Mouse (Mus musculus): ENCODE measurements around the gene Adat1.
"Not testable (repeated sequence)": the region's sequence is repeated elsewhere in the genome, so short reads cannot be mapped to it uniquely, and the experiment has no call there.

The Adat1 gene

DNA sequence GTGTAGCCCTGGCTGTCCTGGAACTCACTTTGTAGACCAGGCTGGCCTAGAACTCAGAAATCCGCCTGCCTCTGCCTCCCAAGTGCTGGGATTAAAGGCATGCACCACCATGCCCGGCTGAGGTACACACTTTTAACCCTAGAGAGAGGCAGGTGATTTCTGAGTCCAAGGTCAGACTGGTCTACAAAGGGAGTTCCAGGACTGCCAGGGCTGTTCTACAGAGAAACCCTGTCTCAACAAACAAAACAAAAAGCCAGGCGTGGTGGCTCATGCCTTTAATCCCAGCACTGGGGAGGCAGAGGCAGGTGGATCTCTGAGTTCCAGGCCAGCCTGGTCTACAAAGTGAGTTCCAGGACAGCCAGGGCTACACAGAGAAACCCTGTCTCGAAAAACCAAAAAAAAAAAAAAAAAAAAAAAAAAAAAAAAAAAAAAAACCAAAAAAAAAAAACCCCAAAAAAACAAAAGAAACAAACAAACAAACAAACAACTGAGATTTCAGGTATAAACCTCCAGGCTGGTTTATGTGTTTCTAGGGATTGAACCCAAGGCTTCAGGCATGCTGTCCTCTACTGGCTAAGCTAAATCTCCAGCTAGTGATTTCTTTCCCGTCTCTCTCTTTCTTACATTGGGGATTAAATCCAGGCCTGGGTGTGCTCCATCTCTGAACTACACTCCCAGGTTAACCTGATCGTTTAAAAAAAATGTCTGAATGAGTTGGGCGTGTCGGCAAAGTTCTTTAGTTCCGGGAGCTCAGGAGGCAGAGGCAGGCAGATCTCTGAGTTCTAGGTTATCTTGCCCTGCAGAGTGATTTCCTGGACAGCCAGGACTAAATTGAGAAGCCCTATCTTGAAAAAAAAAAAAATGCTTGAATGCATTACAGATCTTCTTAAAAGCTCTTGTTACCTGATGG lies 53.8 kb downstream of the Adat1 start:
- DNase-seq (ENCODE audit: low spot score), result not testable (repeated sequence)

DNA sequence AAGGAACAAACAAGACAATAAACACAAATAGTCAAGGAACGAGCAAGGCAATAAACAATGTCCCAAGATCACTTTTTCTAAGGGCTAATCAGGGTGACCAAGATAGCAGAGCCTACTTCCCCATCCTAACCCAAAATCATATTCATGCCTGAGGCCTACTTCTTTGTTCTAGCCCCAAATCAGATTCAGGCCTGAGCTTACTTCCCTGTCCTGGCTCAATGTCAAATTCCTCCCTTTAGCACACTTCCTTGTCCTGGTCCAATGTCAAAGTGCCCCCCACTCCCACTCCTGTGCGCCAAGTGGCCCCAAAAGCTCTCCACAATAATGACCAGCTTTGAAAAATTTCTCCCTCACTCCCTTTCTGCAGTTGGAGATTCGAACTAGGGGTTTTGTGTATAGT lies 54.9 kb downstream of the Adat1 start:
- no peak for DNase-seq (ENCODE audit: low spot score)

DNA sequence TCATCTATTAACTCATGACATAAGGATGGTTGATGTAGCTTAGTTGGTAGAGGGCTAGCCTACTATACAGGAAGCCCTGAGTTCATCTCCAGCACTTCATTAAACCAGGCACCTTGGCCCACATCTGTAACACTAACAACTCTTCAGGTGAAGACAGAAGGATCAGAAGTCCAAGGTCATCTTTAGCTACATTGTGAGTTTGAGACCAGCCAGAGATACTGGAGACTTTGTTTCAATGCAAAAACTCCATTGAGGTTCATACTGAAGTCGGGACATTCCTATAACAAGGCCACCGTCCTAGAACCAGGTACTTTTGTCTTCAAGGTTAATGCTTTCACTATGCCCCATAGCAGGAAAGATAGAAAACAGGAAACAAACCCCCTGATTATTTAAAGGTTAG lies 57.9 kb downstream of the Adat1 start:
- no peak for DNase-seq (ENCODE audit: low spot score)

DNA sequence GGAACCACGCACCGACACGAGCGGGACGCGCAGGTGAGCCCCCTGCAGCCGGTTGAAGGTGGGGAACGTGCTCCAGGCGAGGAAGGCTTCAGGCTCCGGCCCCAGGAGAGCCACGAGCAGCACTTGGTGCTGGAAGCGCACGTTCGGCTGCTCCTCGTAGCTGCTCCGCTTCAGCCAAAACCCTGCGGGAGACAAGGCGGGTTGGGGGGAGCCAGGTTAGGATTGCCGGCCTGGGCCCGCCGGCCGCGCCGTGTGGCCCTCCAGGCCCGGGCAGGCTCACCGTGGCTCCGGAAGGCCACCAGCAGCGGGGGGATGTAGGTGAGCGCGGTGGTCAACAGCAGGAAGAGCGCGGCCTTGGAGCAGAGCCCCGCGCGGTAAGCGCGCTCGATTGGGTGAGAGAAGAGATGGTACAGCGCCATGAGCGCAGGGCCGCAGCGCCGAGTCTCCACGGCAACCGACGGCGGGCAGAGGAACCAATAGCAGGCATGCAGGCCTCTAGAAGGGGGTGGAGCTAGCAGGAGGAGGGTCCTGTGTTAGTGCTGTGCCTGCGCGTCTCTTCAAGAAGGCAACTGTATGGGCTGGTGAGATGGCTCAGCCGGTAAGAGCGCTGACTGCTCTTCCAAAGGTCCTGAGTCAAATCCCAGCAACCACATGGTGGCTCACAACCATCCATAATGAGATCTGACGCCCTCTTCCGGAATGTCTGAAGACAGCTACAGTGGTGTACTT lies 58.6 kb downstream of the Adat1 start, which contains the start of gene Tmem231:
Gene Tmem231 (minus strand): TSS at position 534 of the 729 bp plus-strand sequence.
- DNase-seq (ENCODE audit: low spot score), result peak; percentile 97

DNA sequence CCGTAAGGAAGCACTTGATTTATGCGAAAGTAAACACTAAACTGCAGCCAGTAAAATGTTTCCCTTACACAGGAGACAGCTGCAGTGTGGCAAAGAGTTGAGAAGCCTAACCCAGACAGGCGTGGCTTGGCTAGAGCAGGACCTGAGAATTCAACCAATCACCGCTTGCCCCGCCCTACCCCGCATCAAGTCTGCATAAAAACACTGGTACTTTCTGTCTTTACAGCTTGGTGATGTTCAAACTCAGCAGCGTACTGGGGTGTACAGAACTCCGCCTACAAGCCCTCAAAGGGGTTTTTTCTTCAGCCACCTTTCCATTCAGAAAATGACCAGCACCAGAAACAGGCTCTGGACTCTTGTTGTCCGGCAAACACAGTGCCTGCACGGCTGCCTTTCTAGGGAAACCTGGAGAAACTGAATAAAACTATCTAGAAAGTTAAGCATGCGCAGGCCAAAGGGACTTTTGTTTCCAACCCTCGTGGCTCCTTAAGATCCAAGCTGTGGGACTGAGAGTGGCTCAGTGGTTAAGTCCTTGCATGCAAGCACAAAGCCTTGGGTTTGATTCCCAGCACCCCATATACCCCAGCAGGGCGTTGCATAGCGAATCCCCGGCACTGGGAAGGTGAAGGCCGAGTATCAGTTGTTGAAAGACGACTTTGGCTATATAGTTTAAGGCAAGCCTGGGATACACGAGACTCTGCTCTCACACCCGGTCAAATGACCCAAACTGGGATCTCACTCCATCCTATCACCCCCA lies 59.3 kb downstream of the Adat1 start:
- peak; percentile 70 for DNase-seq (ENCODE audit: low spot score)

DNA sequence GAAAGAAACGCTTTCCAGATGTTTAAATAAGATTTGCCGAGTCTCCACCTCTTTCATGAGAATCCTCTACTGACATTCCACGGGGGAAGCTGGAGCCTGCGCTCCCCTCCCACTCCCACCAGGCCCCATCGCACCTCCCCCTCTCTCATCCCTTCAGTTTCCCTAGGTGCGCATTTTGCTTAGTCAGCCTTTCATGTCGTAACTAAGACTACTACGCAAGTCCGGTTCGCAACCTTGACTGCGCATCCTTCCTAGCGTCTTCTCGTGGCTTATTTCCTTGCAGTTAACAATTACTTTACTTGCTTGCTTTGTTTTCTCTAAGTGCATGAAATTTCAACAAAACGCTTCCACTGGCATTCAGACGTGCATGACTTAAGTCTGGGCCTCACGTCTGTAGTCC lies 60.4 kb downstream of the Adat1 start:
- no peak for DNase-seq (ENCODE audit: low spot score)

DNA sequence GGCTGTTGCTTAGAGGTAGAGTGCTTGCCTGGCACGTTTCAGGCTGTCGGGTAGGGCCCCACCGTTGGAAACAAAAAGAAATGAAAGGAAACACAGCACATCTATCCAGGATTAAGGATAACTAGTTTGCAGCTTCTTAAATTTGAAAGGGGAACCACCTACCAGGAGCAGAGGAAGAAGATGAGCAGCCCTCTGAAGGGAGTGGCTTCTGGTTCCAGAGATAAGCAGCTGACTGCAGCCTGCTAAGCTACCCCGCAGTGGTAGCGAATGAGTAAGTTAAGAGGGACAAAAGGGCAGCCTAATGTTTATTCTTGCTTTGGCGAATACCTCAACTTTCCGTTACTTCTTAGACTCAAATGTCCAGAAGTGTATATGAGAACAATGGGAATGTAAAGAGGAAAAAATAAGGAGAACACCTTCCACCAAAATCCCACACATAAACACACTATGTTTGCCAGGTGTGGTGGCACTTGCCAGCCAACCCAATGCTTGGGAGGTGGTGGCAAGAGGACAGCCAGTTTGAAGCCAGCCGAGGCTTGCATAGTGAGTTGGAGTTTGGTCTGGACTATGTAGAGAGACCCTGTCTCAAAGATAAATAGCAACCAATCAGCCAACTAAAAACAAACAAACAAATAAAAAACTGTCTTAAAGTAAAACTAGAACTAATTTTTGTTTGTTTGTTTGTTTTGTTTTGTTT lies 62.3 kb downstream of the Adat1 start:
- DNase-seq (ENCODE audit: low spot score), result no peak

DNA sequence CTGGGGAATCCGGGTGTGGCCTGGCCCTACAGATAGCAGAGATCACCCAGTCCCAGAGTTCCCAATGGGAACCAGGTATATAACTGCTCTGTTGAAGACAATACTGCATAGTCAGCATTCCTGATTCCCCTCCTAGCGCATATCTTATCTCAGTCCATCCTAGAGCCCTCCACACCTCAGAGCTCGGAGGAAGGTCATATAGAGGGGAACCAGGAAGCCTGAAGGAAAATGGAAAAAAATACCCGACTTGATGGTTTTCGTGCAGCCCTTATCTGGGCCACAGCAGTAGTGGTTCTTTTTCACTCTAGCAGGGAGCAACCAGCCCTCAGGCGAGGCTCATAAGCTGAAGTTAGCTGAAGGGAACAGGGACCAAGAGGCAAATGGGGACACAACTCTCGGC lies 67.1 kb downstream of the Adat1 start:
- no peak for DNase-seq (ENCODE audit: low spot score)

DNA sequence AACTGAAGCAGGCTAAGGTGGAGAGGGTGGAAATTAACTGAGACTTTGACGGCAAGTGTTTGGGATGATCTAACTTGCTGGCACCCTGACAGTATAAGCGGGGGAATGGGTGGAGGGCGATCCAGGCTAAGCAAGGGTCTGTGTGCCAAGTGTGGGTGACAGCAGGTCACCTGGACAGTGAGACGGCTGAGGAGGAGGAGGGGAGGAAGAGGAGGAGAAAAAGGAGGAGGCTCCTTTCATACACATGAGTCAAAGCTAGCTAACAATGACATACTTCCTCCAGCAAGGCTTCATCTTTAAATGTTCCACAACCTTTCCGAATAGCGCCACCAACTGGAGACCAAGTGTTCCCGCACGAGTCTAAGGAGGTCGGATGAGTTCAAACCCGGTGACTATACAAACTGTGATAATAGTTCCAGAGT lies 68.7 kb downstream of the Adat1 start:
- peak; percentile 79 for DNase-seq (ENCODE audit: low spot score)

DNA sequence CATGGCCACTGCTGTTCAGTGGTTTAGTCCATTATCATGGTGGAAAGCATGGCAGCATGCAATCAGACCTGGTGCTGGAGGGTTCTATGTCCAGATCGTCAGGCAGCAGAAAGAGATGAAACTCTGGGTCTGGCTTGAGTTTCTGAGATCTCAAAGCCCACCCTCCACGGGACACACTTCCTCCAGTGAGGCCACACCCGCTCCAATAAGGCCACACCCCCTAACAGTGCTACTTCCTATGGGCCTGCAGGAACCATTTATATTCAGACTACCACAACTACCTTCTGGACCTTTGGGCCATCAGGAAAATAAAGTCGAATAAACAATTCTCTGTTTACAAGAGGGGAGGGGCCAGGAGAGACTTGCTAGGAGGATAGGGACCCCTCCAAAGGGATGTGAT lies 71.1 kb downstream of the Adat1 start:
- DNase-seq (ENCODE audit: low spot score), result no peak

DNA sequence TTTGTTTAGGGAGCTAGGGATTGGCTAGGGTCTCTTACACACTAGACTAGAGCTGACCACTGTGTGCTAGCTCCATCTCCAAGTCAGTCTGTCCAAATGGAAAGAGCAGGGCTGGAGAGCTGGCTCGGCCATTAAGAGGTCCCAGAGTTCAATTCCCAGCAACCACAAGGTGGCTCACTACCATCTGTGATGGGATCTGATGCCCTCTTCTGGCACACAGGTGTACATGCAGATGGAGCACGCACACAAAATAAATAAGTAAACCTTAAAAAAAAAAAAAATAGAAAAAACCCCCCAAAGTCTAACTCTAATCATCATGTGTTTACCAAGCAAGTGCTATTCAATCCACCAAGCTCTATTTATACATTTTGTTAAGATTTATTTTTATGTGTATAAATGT lies 72.4 kb downstream of the Adat1 start:
- DNase-seq (ENCODE audit: low spot score), result no peak
